Mouse (Mus musculus) erythroid progenitor cell, adult 5-6 weeks (primary cell): ENCODE data around the gene Fahd2a. TPM values are rescaled to one million over a fixed set of nuclear protein-coding genes. Genes with fewer than 3 reads are reported as not detected.
A peak's percentile ranks its signal among the peaks of the same experiment; 100 is the strongest.

Source experiments
- ATAC-seq: replicated peaks from 2 replicates; pipeline ENCODE4 v1.8.0; 2016; ENCODE audit warnings: moderate number of reproducible peaks, mild to moderate bottlenecking, moderate TSS enrichment, inconsistent platforms; ENCODE audit not compliant: poor library complexity, low FRiP score, severe bottlenecking
- total RNA-seq, 2 experiments: library from RNA; stranded (forward) in 1 of 2; stranded (reverse) in 1 of 2; fragments of 150-400 nt in 1 of 2; fragments of 186-747, 209-891 nt in 1 of 2; gene quantifications; 2 replicates each; pipeline versions ENCODE4 v1.2.3 to v1.2.4; 2015 to 2017; ENCODE audit warnings: low replicate concordance in 2 of 2

Gene Fahd2a
- total RNA-seq (2015; ENCODE audit: low replicate concordance) (10.5 and 18.0 TPM in 2 replicates), total RNA-seq (2017; ENCODE audit: low replicate concordance) (2.4 TPM in 1 of 2 replicates, not detected in the other)

DNA sequence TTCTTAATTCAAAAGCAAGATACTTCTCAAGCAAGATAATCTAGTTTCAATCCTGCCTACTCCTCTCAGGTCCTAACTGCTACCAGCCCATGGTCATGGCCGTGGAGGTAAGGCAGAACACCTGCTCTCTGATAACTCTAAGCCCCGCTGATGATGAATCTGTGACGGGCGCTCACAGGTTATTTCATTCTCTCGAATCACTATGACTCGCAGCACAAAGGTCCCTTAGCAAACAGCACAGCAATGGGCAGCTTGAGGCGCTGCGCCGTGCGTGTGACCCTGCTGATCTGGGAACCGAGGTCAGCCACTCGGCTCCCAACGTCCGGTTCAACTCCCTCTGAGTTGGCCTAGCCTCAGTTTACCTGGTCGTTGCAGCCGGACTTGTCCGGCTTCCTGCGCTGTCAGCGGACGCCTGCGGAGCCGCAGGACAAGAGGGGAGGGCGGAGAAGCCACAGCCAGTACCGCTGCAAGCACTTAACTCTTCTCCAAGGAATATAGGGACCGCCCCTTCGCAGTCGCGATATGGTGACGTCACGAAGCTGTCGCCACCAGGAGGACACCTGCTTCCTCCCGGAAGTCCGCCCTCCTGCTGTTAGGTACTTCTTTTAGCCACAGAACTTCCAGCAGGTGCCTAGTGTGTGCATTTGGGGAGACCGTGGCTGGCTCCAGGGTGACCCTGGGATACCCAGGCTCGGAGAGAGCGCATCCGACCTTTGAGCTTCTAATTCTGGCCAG lies at the start of gene Fahd2a:
Fahd2a (minus strand) TSS at position 511 of the 735 bp plus-strand sequence.
- ATAC-seq = peak; percentile 95

DNA sequence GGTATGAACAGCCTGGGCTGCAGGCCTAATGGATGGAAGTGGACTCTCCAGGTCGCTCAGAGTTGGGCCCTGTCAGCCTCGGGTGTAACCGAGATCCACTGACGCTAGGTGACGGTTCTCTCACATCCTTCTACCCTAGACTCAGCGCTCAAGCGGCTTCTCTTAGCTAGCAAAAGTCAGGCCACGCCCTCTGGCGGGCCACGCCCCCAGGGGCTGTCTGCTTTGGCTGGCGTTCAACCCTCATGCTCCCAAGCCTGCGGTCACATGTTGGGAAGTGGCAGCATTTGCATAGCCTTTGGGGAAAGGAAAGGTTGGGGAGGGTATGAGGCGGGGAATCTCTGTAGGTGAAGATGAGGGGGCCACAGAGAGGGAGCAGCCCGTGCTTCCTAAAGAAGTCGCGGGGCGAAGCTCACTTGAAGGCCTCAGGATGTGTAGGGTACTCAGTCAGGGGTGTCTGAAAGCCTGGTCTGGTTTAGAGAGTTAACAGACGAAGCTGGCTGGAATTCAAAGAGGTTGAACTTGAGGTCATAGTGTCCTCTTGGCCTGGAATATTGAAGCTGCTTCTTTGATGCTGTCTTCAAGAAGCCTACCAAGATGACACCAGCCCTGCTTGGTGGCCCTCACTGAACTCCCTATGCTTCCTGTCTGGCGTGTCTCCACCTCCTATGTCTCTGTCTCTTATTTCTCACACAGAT lies 40.3 kb upstream of the Fahd2a start:
- no peak for ATAC-seq

- no peak for ATAC-seq
These were observed 38.6 kb upstream of the Fahd2a start for GRCm38 (mm10) chr2:127483001-127483400.

- ATAC-seq = no peak
These were observed 38.2 kb upstream of the Fahd2a start for GRCm38 (mm10) chr2:127482533-127482911.

- no peak for ATAC-seq
These were observed 37.6 kb upstream of the Fahd2a start for GRCm38 (mm10) chr2:127481841-127482532.

GRCm38 (mm10) chr2:127479763-127480162 lies 35.4 kb upstream of the Fahd2a start:
- ATAC-seq = no peak

DNA sequence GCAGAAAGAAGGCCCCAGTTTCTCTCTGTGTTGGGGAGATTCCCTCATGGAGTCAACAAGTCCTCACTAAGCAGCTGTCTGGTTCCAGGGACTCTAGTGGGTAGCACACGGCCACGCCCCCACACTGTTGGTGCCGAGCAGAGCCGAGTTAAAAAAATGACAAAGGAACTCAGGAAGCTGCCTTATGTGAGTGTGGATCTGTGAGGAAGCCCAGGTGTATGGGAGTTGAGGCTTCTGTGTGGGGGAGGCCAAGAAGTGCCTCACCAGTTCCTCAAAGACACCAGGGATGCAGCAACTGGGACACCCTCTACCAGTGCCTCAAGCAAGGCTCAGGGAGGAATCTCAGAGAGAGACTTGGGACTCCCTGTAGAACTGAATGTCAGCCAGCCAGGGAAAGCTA lies 34.8 kb upstream of the Fahd2a start:
- no peak for ATAC-seq

- ATAC-seq = no peak
These were observed 27.9 kb upstream of the Fahd2a start for GRCm38 (mm10) chr2:127472279-127472678.

GRCm38 (mm10) chr2:127471281-127471680 lies 26.9 kb upstream of the Fahd2a start:
- no peak for ATAC-seq

DNA sequence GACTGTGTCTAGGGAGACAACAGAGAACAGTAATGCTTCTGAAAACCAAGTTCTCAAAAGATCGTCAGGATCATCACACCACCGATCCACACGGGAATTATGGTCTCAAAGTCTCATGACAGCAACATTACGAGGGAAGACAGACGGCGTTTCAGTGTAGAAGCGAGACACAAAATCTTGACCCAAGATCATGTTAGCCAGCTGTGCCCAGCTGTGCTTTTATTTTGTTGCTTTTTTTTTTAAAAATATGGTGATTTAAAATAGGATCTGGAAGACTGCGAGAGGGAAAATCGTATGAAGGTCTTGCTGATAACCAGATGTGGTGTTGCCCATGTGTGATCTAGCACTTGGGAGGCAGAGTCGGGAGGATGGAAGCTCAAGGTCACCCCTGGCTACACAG lies 26.3 kb upstream of the Fahd2a start:
- no peak for ATAC-seq

- ATAC-seq = no peak
These were observed 25.8 kb upstream of the Fahd2a start for GRCm38 (mm10) chr2:127470183-127470582.

GRCm38 (mm10) chr2:127462314-127462713 lies 17.9 kb upstream of the Fahd2a start:
- ATAC-seq = 0 out of 2 replicates have a peak, but pooled peaks have one; percentile 46

- ATAC-seq = no peak
These were observed 17.0 kb upstream of the Fahd2a start for GRCm38 (mm10) chr2:127461351-127461750.

DNA sequence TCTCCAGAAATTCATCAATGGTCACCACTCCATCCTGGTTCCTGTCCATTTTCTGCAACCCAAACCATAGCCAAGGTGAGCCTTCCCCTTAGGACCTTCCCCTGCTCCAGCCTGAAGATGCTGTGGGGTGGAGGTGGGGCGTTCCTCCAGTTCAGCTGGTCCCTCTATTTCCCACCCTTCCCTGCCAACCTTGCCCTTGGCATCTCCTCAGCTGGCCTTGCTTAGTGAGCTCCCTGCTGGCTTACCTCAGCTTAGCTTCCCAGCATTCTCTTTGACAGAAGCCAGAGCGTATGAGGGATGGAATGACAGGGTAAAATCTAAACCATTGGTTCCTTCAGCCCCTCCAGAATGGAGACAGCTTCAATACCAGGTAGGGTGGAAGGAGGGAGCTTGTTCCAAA lies 15.0 kb upstream of the Fahd2a start:
- no peak for ATAC-seq

- ATAC-seq = peak; percentile 69
These were observed 9.4 kb upstream of the Fahd2a start for GRCm38 (mm10) chr2:127453764-127454163.

DNA sequence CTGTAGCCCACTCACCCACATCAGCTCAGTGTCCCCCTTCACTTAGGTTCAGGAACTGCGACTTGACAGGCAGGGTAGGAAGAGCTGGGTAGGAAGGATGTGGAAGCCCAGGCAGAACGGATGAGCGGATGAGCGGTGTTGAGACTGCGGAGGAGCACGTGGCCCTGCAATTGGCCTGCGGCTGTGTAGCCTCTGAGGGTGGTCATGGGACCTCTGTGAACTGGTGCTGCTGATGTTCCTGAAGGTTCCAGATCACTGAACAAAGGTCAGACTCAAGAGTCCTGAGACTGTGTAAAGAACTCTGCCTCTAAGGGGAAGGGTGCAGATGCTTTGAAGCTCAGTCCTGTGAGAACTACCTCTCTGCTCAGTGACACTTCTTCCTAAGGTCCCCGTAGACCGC lies 8.8 kb upstream of the Fahd2a start:
- ATAC-seq = no peak

- ATAC-seq = no peak
These were observed 7.4 kb upstream of the Fahd2a start for GRCm38 (mm10) chr2:127451748-127452147.

- ATAC-seq = no peak
These were observed 5.3 kb upstream of the Fahd2a start for GRCm38 (mm10) chr2:127449691-127450090.

- ATAC-seq = no peak
These were observed 2.5 kb upstream of the Fahd2a start for GRCm38 (mm10) chr2:127446847-127447246.

- ATAC-seq = no peak
These were observed 6.7 kb downstream of the Fahd2a start for GRCm38 (mm10) chr2:127437697-127438096.

DNA sequence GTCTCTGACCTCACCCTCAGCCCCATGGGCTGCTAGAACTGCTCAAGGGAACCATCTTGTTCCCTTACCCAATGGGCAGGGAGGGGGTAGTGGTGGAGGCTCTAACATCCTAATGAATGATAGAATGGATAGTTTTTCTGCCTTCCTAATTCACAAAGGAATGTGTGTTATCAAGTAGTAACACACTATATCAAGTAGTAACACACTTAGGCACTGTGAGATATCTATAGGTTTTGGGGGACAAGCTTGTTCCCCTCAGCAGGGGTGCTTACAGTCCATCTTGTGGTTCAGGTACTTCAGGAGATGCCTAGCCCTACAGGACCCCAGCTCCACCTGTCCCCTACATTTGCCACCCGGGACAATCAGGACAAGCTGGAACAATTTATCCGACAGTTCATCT lies 8.8 kb downstream of the Fahd2a start:
- no peak for ATAC-seq
